Mouse (Mus musculus) adrenal gland, adult 2 months (tissue): ENCODE measurements around the gene Sspo. TPM values are rescaled to one million over a fixed set of nuclear protein-coding genes. Genes with fewer than 3 reads are reported as not detected.
"Not testable (repeated sequence)": the region's sequence is repeated elsewhere in the genome, so short reads cannot be mapped to it uniquely, and the experiment has no call there.

ENCODE experiments used
- DNase-seq: peaks from one replicate; pipeline ENCODE4 v3.0.0; 2021
- polyA plus RNA-seq: library from polyadenylated mRNA; depleted of rRNA; stranded (reverse); fragments of >200 nt; gene quantifications from 2 replicates; pipeline ENCODE4 v1.2.3, GENCODE M21; 2012
- total RNA-seq, 2 experiments: library from RNA; stranded (reverse); gene quantifications; 2 replicates each; pipeline ENCODE4 v1.2.3; 2021

The Sspo gene
- total and polyA plus RNA-seq, 3 experiments: 2.7 to 8.4 (median 3.5) TPM

GRCm38 (mm10) chr6:48487747-48488725 lies 40.0 kb downstream of the Sspo start:
- peak; percentile 26 for DNase-seq

GRCm38 (mm10) chr6:48489741-48490140 lies 41.7 kb downstream of the Sspo start:
- DNase-seq: no peak

DNA sequence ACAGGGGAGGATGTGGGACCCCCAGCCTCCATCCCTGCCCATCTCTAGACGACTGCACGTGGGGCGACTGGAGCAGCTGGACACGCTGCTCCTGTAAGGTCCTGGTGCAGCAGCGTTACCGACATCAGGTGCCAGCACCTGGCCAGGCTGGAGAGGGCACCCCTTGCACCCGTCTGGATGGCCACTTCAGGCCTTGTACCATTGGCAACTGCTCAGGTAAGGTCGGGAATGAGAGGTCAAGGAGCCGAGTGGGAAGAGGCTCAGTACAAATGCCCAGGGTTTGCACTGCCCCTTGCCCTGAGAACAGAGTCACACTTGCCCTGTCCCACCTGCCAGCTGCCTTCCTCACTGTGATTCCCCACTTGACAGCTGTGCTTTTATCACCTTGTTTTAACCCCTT lies 43.3 kb downstream of the Sspo start:
- no peak for DNase-seq

DNA sequence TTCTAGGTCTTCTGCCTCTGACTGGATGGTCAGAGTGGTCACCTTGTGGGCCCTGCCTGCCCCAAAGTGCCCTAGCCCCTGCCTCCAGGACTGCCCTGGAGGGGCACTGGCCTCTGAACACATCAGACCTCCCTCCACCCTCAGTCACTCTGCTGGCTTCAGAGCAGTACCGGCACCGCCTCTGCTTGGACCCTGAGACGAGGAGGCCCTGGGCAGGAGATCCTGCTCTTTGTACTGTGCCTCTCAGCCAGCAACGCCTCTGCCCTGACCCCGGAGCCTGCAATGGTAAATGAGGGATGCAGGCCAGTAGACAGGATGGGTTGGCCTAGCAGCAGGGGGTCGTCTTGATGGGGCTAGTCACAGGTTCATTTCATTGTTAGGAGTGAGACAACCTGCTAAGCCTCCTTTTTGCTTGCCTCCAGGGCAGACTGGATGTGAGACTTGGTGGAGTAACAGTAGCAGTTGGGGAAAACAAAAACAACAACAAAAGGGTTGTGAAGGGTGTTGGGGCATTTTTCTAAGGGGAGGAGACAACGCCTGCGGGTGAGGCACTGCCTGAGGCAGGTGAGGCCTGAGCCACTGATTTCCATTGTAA lies 45.2 kb downstream of the Sspo start:
- no peak for DNase-seq

- no peak for DNase-seq
Observed at GRCm38 (mm10) chr6:48497521-48497920, 49.5 kb downstream of the Sspo start.

DNA sequence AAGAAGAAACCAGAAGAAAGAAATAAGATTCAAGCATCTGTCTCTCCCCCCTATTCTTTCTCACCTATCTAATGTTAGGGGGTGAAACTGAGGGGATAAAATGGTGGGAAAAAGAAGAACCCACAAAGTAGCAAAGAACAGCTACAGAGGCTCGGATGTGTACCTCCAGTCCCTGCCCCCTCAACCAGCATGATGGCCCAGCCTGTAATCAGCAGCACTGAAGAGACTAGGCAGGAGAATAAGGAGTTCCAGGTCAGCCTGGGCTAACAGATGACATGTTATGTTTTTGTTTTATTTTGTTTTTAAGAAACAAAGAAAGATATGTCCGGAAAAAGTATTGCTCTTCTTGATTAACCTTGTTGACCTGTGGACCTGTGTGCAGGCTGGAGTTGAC lies 55.8 kb downstream of the Sspo start:
- DNase-seq: no peak

GRCm38 (mm10) chr6:48504241-48504854 lies 56.3 kb downstream of the Sspo start:
- peak; percentile 90 for DNase-seq

GRCm38 (mm10) chr6:48508087-48508486 lies 60.1 kb downstream of the Sspo start:
- DNase-seq: no peak

GRCm38 (mm10) chr6:48510426-48510825 lies 62.4 kb downstream of the Sspo start:
- DNase-seq: no peak

- peak; percentile 56 for DNase-seq
Observed at GRCm38 (mm10) chr6:48511861-48512260, 63.8 kb downstream of the Sspo start.

GRCm38 (mm10) chr6:48524882-48525281 lies 76.9 kb downstream of the Sspo start:
- DNase-seq: not testable (repeated sequence)

DNA sequence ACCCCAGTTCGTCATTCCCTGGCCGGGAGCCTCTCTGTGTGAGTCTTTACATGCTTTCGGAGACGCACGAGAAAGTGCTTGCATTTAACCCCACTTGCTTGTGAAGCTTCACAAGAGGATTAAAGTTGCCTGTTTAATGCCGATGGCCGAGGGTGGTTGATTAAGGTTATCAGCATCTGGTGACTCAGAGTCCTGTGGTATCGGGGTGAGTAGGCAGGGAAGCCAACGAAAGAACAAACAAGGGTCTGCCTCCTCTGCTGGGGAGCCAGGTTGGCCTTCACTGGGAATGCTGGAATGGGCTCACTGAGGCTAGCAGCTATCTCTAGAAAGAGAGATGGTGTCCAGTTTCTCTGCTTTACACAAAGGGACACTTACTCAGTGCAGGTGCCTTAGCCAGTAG lies 79.9 kb downstream of the Sspo start:
- no peak for DNase-seq

GRCm38 (mm10) chr6:48529261-48529660 lies 81.2 kb downstream of the Sspo start:
- no peak for DNase-seq

- DNase-seq: no peak
Observed at GRCm38 (mm10) chr6:48529871-48530440, 81.9 kb downstream of the Sspo start.

DNA sequence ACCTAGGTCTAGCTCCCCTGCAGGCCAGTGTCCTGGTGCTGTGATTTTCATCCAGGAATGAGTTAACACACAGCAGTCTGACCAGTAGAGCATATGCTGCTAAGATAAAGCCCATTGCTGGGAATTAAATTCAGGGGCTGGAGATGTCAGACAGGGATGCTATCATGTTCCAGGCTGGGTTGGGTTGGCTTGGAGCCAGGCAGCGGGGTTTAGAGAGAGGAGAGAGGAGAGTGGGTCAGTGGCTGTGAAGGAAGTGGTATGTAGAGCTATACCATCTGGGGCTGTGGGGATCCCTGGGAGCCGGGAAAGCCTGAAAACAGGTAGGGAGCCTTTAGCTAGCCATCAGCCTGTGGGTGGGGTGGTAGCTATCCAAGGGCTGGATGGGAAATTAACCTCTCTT lies 82.8 kb downstream of the Sspo start:
- no peak for DNase-seq

- no peak for DNase-seq
Observed at GRCm38 (mm10) chr6:48533475-48533874, 85.4 kb downstream of the Sspo start.

GRCm38 (mm10) chr6:48534913-48535312 lies 86.9 kb downstream of the Sspo start:
- no peak for DNase-seq

DNA sequence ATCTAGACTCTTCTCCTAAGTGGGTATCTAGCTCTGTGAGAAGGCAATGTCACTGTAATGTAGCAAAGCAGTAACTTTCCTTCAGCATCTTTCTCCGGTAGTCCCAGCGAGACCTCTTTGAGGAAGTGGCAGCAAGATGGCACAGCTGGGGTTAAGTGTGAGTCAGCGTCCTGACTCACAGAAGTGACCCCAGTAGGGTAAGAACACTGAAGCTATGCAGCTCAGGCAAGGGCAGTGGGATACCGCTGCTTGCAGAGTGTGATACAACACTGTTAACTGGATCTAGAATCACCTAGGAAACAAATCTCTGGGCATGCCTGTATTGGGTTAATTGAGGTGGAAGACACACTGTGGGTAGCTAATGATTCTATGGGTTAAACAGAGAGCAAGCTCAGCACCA lies 88.1 kb downstream of the Sspo start:
- DNase-seq: no peak

DNA sequence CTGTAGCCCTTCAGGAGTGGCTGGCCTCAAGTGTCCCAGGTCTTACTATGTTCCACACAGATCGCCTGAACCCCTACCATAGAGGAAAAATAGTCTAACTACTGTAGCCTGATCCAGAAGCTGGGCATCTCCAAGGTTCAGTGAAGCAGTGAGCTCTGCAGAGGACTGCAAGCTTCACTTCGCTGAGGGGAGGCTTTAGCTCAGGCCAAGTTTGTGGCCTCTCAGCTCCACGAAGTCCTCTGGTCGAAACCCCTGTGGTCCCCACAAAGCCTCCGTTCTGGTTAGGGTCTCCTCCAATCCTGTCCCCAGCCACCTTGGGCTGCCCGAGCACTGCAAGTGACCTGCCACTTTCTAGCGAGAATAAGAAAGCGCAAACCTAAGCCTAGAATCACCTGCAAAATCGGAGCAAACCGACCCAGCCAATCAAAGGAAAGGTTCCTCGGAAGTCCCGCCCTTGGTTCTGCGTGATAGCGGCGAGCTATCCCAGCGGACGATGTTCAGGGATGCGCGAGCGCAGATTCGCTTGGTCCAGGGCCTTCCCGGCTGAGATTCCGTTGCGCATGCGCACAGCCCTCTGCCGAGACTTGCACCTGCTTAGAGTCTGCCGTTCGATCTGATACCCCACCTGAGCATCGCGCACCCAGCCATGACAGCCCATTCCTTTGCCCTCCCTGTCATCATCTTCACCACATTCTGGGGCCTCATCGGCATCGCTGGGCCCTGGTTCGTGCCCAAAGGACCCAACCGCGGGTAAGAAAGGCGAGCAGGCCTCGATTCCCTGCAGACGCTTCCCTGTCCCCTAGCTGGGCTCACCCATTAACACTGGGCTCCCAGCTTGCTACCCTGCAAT lies 89.3 kb downstream of the Sspo start, which contains the start of gene Atp6v0e2:
Gene Atp6v0e2, plus strand, starts transcription at position 511 of the 850 bp plus-strand sequence.
- DNase-seq: peak; percentile 92

DNA sequence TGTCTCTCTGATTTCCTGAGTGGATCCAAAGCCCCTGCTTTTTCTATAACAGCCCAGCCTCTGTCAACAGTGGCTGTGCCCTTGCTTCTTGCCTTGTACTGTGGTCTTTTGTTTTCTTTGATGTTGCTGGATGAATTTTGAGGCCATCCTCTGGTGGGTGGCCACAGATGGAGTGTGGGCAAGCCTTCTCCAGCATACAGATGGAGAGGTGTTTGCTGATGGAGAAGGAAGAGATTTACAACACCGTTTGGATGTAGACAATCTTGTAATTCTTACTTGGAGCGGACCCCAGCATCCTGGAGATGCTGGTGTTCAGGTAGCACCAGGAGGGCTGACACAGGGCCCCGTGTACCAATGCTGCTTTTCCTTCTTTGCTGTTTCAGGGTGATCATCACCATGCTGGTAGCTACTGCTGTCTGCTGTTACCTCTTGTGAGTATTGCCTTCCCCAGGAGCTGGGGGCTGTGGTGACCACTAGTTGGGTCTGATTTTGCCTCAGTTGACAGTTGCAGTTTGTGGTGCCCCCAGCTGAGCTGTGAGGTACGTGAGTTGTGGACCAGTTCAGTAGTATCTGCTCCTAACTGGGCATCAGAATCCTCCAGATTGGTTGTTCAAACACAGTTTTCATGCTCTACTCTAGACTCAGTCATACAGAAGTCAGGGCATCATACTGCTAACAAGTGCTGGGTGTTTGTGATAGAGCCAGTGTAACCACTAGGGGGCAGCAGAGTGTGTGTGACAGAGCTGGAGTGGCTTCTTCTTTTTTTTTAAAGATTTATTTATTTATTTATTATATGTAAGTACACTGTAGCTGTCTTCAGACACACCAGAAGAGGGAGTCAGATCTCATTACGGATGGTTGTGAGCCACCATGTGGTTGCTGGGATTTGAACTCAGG lies 91.1 kb downstream of the Sspo start:
- DNase-seq: peak; percentile 77
